Mouse (Mus musculus) stomach, embryonic 14.5 days (tissue): ENCODE results near the gene Nacad. TPM values are rescaled to one million over a fixed set of nuclear protein-coding genes. Genes with fewer than 3 reads are reported as not detected.

Experiments
- polyA plus RNA-seq: library from polyadenylated mRNA; unstranded; fragments of >200 nt; fragmentation: Nextera tagmentation; extraction: Ambion mirVana; gene quantifications from 2 replicates; pipeline ENCODE4 v1.2.1, GENCODE M21; 2014

The Nacad gene
- polyA plus RNA-seq, 1 experiment from 2014 or later, result 9.2 TPM

Other genes with a start within 250 kb of the Nacad start
- gene Zmiz2, start 217.0 kb downstream of the Nacad start, polyA plus RNA-seq, result 12.6 and 14.3 TPM in 2 replicates
- 5,529 and 5,614 TPM in 2 replicates for gene Ppia, start 190.6 kb downstream of the Nacad start, polyA plus RNA-seq
- gene H2afv, start 161.6 kb downstream of the Nacad start, polyA plus RNA-seq, result 524 and 623 TPM in 2 replicates
- gene Purb, start 130.1 kb downstream of the Nacad start, polyA plus RNA-seq, result 34.6 and 35.5 TPM in 2 replicates
- 1.1 and 1.3 TPM in 2 replicates for gene Myo1g, start 85.1 kb downstream of the Nacad start, polyA plus RNA-seq
- 82.8 and 86.2 TPM in 2 replicates for gene Ccm2, start 59.2 kb downstream of the Nacad start, polyA plus RNA-seq
- gene Tbrg4, start 20.0 kb upstream of the Nacad start, polyA plus RNA-seq, result 37.1 TPM in 2 replicates
- gene Wap, start 32.6 kb upstream of the Nacad start, polyA plus RNA-seq, result not detected in 2 replicates
- 8.5 and 8.7 TPM in 2 replicates for gene Ramp3, start 52.5 kb upstream of the Nacad start, polyA plus RNA-seq
- gene Gm11983, start 231.6 kb upstream of the Nacad start, polyA plus RNA-seq, result not detected in 2 replicates